Mouse (Mus musculus): ENCODE data around the gene Lamp3. TPM values are rescaled to one million over a fixed set of nuclear protein-coding genes. Genes with fewer than 3 reads are reported as not detected.
"Not testable (repeated sequence)": the region's sequence is repeated elsewhere in the genome, so short reads cannot be mapped to it uniquely, and the experiment has no call there.

The Lamp3 gene
- polyA plus RNA-seq, 1 experiment from 2014 or later, result 0.08 TPM

- H3K27me3 ChIP-seq (ENCODE audit: insufficient read depth, low read length), result no peaks in the 10 kb centered on the region
- WGBS, result 53% methylated on average over 1 of the region's 1 CpGs
- ATAC-seq (replicated peaks; ENCODE audit: low FRiP score, low read depth), result no peak
Measured at GRCm38 (mm10) chr16:19666312-19666711, 39.9 kb downstream of the Lamp3 start.

DNA sequence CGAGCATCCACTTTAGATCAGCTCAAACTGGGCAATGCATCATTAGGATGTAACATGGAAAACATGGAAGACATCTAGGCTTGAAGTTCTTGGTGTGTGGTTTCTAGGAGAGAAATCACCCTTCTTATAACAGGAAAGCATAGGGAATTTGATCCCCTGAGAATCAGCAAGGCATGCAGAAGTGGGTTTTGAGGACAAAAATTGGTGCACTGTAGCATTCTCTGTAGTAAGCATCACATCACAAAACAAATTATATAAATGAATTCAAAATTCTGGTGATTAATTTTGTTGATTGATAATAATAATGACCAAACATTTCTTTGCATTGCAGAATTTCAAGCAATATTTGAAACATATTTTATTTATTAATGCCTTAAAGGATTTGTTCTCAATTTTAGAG lies 76.4 kb downstream of the Lamp3 start, which contains the start of gene Olfr171:
TSS of gene Olfr171 (minus strand) at position 101 of the 400 bp plus-strand sequence.
- H3K4me1 ChIP-seq (replicated peaks; ENCODE audit: insufficient read depth, low read length), result no peaks in the 10 kb centered on the region
- ATAC-seq (replicated peaks; ENCODE audit: low FRiP score, low read depth), result no peak
- no peak within 1 kb of the TSS for H3K4me2 ChIP-seq (ENCODE audit: low read length)
- H3K9ac ChIP-seq (ENCODE audit: low read depth, low read length), result no peak within 1 kb of the TSS
- no peaks in the 10 kb centered on the region for H3K36me3 ChIP-seq (ENCODE audit: insufficient read depth, low read length)
- no peak within 1 kb of the TSS for H3K4me3 ChIP-seq (replicated peaks; ENCODE audit: low read depth, low read length)
- no peak for DNase-seq (ENCODE audit: low spot score)
- no peak within 1 kb of the TSS for H3K27ac ChIP-seq
- no peaks in the 10 kb centered on the region for H3K9me3 ChIP-seq (replicated peaks; ENCODE audit: low read length)
- 82% methylated on average over 1 of the region's 1 CpGs for WGBS
- TF ChIP-seq CTCF (IDR thresholded peaks at IDR 0.05; ENCODE audit: low read depth), result no peak
- no peaks in the 10 kb centered on the region for H3K27me3 ChIP-seq (ENCODE audit: insufficient read depth, low read length)

More at GRCm38 (mm10) chr16:19666312-19666711, 39.9 kb downstream of the Lamp3 start:
- Histone ChIP-seq H3K4me1 (replicated peaks; ENCODE audit: insufficient read depth, low read length) (no peaks in the 10 kb centered on the region), H3K9ac (ENCODE audit: low read depth, low read length) (no peak overlapping the region), H3K27ac (no peak overlapping the region), H3K9me3 (replicated peaks; ENCODE audit: low read length) (no peaks in the 10 kb centered on the region), H3K4me3 (replicated peaks; ENCODE audit: low read depth, low read length) (no peak overlapping the region), H3K4me2 (ENCODE audit: low read length) (no peak overlapping the region), H3K36me3 (ENCODE audit: insufficient read depth, low read length) (no peaks in the 10 kb centered on the region)
- peak; percentile 69 for TF ChIP-seq CTCF (IDR thresholded peaks at IDR 0.05; ENCODE audit: low read depth)
- peak; percentile 18 for DNase-seq (ENCODE audit: low spot score)

GRCm38 (mm10) chr16:19611782-19612181 lies 94.4 kb downstream of the Lamp3 start, which contains the start of gene Olfr170:
TSS of gene Olfr170 (minus strand) at chr16:19611882.
- not testable (repeated sequence) for DNase-seq (ENCODE audit: low spot score)

More at GRCm38 (mm10) chr16:19611782-19612181, 94.4 kb downstream of the Lamp3 start, which contains the start of gene Olfr170:
- not testable (repeated sequence) for H3K9ac ChIP-seq (ENCODE audit: low read depth, low read length); ATAC-seq (replicated peaks; ENCODE audit: low FRiP score, low read depth); H3K27ac ChIP-seq; H3K36me3 ChIP-seq (ENCODE audit: insufficient read depth, low read length); H3K27me3 ChIP-seq (ENCODE audit: insufficient read depth, low read length); H3K4me1 ChIP-seq (replicated peaks; ENCODE audit: insufficient read depth, low read length); H3K4me3 ChIP-seq (replicated peaks; ENCODE audit: low read depth, low read length); H3K4me2 ChIP-seq (ENCODE audit: low read length); H3K9me3 ChIP-seq (replicated peaks; ENCODE audit: low read length)
- 88% methylated on average over 2 of the region's 2 CpGs for WGBS

Other genes with a start within 250 kb of the Lamp3 start
- not detected in 2 replicates for gene Olfr166, start 222.7 kb downstream of the Lamp3 start, polyA plus RNA-seq (2015; fragmentation: Nextera tagmentation; extraction: Ambion mirVana)
- gene Olfr167, start 184.1 kb downstream of the Lamp3 start, polyA plus RNA-seq (2015; fragmentation: Nextera tagmentation; extraction: Ambion mirVana), result not detected in 2 replicates
- not detected in 2 replicates for gene Olfr168, start 170.8 kb downstream of the Lamp3 start, polyA plus RNA-seq (2015; fragmentation: Nextera tagmentation; extraction: Ambion mirVana)
- gene Olfr169, start 134.6 kb downstream of the Lamp3 start, polyA plus RNA-seq (2015; fragmentation: Nextera tagmentation; extraction: Ambion mirVana), result not detected in 2 replicates
- not detected in 2 replicates for gene Olfr170, start 94.5 kb downstream of the Lamp3 start, polyA plus RNA-seq (2015; fragmentation: Nextera tagmentation; extraction: Ambion mirVana)
- not detected in 2 replicates for gene Olfr171, start 76.5 kb downstream of the Lamp3 start, polyA plus RNA-seq (2015; fragmentation: Nextera tagmentation; extraction: Ambion mirVana)
- 4.6 and 5.5 TPM in 2 replicates for gene B3gnt5, start 53.8 kb upstream of the Lamp3 start, polyA plus RNA-seq (2015; fragmentation: Nextera tagmentation; extraction: Ambion mirVana)